Mouse (Mus musculus) MEL (cell line): ENCODE data around the gene Snx7. TPM values are rescaled to one million over a fixed set of nuclear protein-coding genes. Genes with fewer than 3 reads are reported as not detected.

Source experiments
- DNase-seq: peaks from one replicate; pipeline ENCODE4 v3.0.0; 2011; ENCODE audit warnings: low read depth, low spot score
- H3K27ac ChIP-seq: 2 replicates; pipeline ENCODE4 v1.5.1; 2012; ENCODE audit warnings: low read depth, mild to moderate bottlenecking, control low read depth, low read length, moderate library complexity; ENCODE audit not compliant: control insufficient read depth
- H3K27me3 ChIP-seq, 2 experiments: fragments of 150-350 bp in 1 of 2; sonication (generic) in 1 of 2; 2 replicates each; pipeline ENCODE4 v1.6.1; 2012; ENCODE audit warnings: low read length in 2 of 2, mild to moderate bottlenecking in 2 of 2, improper control_type of control experiment in 1 of 2, moderate library complexity in 1 of 2; ENCODE audit not compliant: insufficient read depth in 2 of 2, control insufficient read depth in 1 of 2
- H3K36me3 ChIP-seq, 2 experiments: 2 replicates each; pipeline ENCODE4 v1.6.1; 2012 to 2014; ENCODE audit warnings: low read length in 2 of 2, improper control_type of control experiment in 1 of 2, inconsistent platforms in 1 of 2, mild to moderate bottlenecking in 1 of 2; ENCODE audit not compliant: insufficient read depth in 2 of 2, control insufficient read depth in 1 of 2
- H3K4me1 ChIP-seq, 2 experiments: fragments of 150-350 bp in 1 of 2; sonication (generic) in 1 of 2; 2 replicates each; pipeline ENCODE4 v1.6.1; 2012; ENCODE audit warnings: low read length in 2 of 2, improper control_type of control experiment in 1 of 2, mild to moderate bottlenecking in 1 of 2; ENCODE audit not compliant: insufficient read depth in 2 of 2, control insufficient read depth in 1 of 2
- H3K4me3 ChIP-seq, 2 experiments: fragments of 150-350 bp in 1 of 2; sonication (generic) in 1 of 2; 2 replicates each; pipeline ENCODE4 v1.5.1; 2012; ENCODE audit warnings: low read depth in 2 of 2, low read length in 2 of 2, mild to moderate bottlenecking in 2 of 2, moderate library complexity in 2 of 2, control low read depth in 1 of 2, improper control_type of control experiment in 1 of 2; ENCODE audit not compliant: control insufficient read depth in 1 of 2, insufficient read depth in 1 of 2
- H3K79me2 ChIP-seq: 2 replicates; pipeline ENCODE4 v1.6.1; 2012; ENCODE audit warnings: mild to moderate bottlenecking, low read length, moderate library complexity; ENCODE audit not compliant: control insufficient read depth, poor library complexity, insufficient read depth
- H3K9ac ChIP-seq: 2 replicates; pipeline ENCODE4 v1.6.1; 2012; ENCODE audit warnings: low read depth, mild to moderate bottlenecking, control low read depth, low read length, moderate library complexity; ENCODE audit not compliant: control insufficient read depth, poor library complexity, severe bottlenecking
- H3K9me3 ChIP-seq: fragments of 150-350 bp; sonication (generic); replicated peaks from 2 replicates; pipeline ENCODE4 v1.6.1; 2012; ENCODE audit warnings: mild to moderate bottlenecking, low read length, improper control_type of control experiment, moderate library complexity; ENCODE audit not compliant: insufficient read depth
- BHLHE40 ChIP-seq: IDR thresholded peaks from 2 replicates; pipeline ENCODE4 v1.6.1; 2012; ENCODE audit warnings: low read depth, mild to moderate bottlenecking, inconsistent platforms, low read length, improper control_type of control experiment, borderline replicate concordance
- CHD1 ChIP-seq: IDR thresholded peaks from 2 replicates; pipeline ENCODE4 v1.6.1; 2012; ENCODE audit warnings: low read depth, mild to moderate bottlenecking, inconsistent platforms, low read length, improper control_type of control experiment
- EP300 ChIP-seq, 2 experiments: IDR thresholded peaks; 2 replicates each; pipeline ENCODE4 v1.6.1; 2011; ENCODE audit warnings: improper control_type of control experiment in 2 of 2, low read length in 2 of 2, low read depth in 1 of 2, mild to moderate bottlenecking in 1 of 2
- GABPA ChIP-seq: IDR thresholded peaks from 2 replicates; pipeline ENCODE4 v1.6.1; 2012; ENCODE audit warnings: low read depth, mild to moderate bottlenecking, inconsistent platforms, low read length, improper control_type of control experiment, moderate library complexity
- GATA1 ChIP-seq: IDR thresholded peaks from 2 replicates; pipeline ENCODE4 v1.6.1; 2011; ENCODE audit warnings: low read depth, low read length, improper control_type of control experiment
- KAT2A ChIP-seq: conservative IDR thresholded peaks from 2 replicates; pipeline ENCODE4 v1.6.1; 2012; ENCODE audit warnings: low read depth, low read length, improper control_type of control experiment, inconsistent platforms
- MAZ ChIP-seq: IDR thresholded peaks from 2 replicates; pipeline ENCODE4 v1.6.1; 2012; ENCODE audit warnings: low read depth, mild to moderate bottlenecking, inconsistent platforms, low read length, improper control_type of control experiment
- MEF2A ChIP-seq: IDR thresholded peaks from 2 replicates; pipeline ENCODE4 v1.6.1; 2014; ENCODE audit warnings: low read depth, mild to moderate bottlenecking, inconsistent platforms, low read length, improper control_type of control experiment; ENCODE audit not compliant: poor library complexity, insufficient replicate concordance, severe bottlenecking; ENCODE audit errors: extremely low read depth
- MXI1 ChIP-seq: IDR thresholded peaks from 2 replicates; pipeline ENCODE4 v1.6.1; 2011; ENCODE audit warnings: mild to moderate bottlenecking, low read depth, low read length, improper control_type of control experiment
- MYB ChIP-seq: IDR thresholded peaks from 2 replicates; pipeline ENCODE4 v1.6.1; 2011; ENCODE audit warnings: mild to moderate bottlenecking, low read depth, low read length, improper control_type of control experiment
- POLR2A ChIP-seq, 2 experiments: IDR thresholded peaks; 2 replicates each; pipeline ENCODE4 v1.6.1; 2011 to 2012; ENCODE audit warnings: low read length in 2 of 2, mild to moderate bottlenecking in 2 of 2, control low read depth in 1 of 2, improper control_type of control experiment in 1 of 2, low read depth in 1 of 2, moderate library complexity in 1 of 2; ENCODE audit not compliant: control insufficient read depth in 1 of 2, insufficient read depth in 1 of 2, poor library complexity in 1 of 2
- POLR2AphosphoS2 ChIP-seq: IDR thresholded peaks from 2 replicates; pipeline ENCODE4 v1.6.1; 2011; ENCODE audit warnings: low read length, improper control_type of control experiment
- POLR2AphosphoS5 ChIP-seq: IDR thresholded peaks from 2 replicates; pipeline ENCODE4 v1.6.1; 2012; ENCODE audit warnings: low read depth, borderline replicate concordance, mild to moderate bottlenecking, inconsistent platforms, low read length, moderate library complexity, mixed read lengths
- RAD21 ChIP-seq: IDR thresholded peaks from 2 replicates; pipeline ENCODE4 v1.6.1; 2011; ENCODE audit warnings: mild to moderate bottlenecking, low read depth, low read length, improper control_type of control experiment
- SIN3A ChIP-seq: IDR thresholded peaks from 2 replicates; pipeline ENCODE4 v1.6.1; 2012; ENCODE audit warnings: low read length, improper control_type of control experiment, inconsistent platforms
- TAL1 ChIP-seq: IDR thresholded peaks from 2 replicates; pipeline ENCODE4 v1.6.1; 2012; ENCODE audit warnings: mild to moderate bottlenecking, inconsistent platforms, low read length, moderate library complexity, mixed read lengths
- TBP ChIP-seq: IDR thresholded peaks from 2 replicates; pipeline ENCODE4 v1.8.0; 2011; ENCODE audit warnings: low read depth, low read length, improper control_type of control experiment
- UBTF ChIP-seq: IDR thresholded peaks from 2 replicates; pipeline ENCODE4 v1.6.1; 2012; ENCODE audit warnings: low read depth, mild to moderate bottlenecking, inconsistent platforms, low read length, improper control_type of control experiment, moderate library complexity, borderline replicate concordance; ENCODE audit not compliant: insufficient read depth
- USF2 ChIP-seq, 2 experiments: IDR thresholded peaks; 2 replicates each; pipeline ENCODE4 v1.6.1; 2011 to 2012; ENCODE audit warnings: improper control_type of control experiment in 2 of 2, low read length in 2 of 2, borderline replicate concordance in 1 of 2, inconsistent platforms in 1 of 2, low read depth in 1 of 2, mild to moderate bottlenecking in 1 of 2; ENCODE audit not compliant: insufficient read depth in 1 of 2
- ZC3H11A ChIP-seq: IDR thresholded peaks from 2 replicates; pipeline ENCODE4 v1.6.1; 2012; ENCODE audit warnings: low read depth, mild to moderate bottlenecking, inconsistent platforms, low read length, improper control_type of control experiment
- ZKSCAN1 ChIP-seq: IDR thresholded peaks from 2 replicates; pipeline ENCODE4 v1.6.1; 2012; ENCODE audit warnings: low read depth, mild to moderate bottlenecking, inconsistent platforms, low read length, improper control_type of control experiment, moderate library complexity
- ZMIZ1 ChIP-seq: IDR thresholded peaks from 2 replicates; pipeline ENCODE4 v1.6.1; 2012; ENCODE audit warnings: low read depth, mild to moderate bottlenecking, inconsistent platforms, low read length, improper control_type of control experiment, moderate library complexity
- ZNF384 ChIP-seq: IDR thresholded peaks from 2 replicates; pipeline ENCODE4 v1.6.1; 2012; ENCODE audit warnings: low read depth, mild to moderate bottlenecking, inconsistent platforms, low read length, improper control_type of control experiment
- polyA plus RNA-seq, 2 experiments: library from polyadenylated mRNA; stranded (reverse) in 1 of 2; unstranded in 1 of 2; fragments of >175 nt in 1 of 2; fragments of >200 nt in 1 of 2; gene quantifications; 2 replicates each; pipeline versions ENCODE4 v1.2.1 to v1.2.4; 2012; ENCODE audit warnings: low replicate concordance in 2 of 2, low read depth in 1 of 2; ENCODE audit not compliant: insufficient read length in 2 of 2, insufficient read depth in 1 of 2, missing spikeins in 1 of 2
- total RNA-seq: library from RNA; depleted of rRNA; stranded (reverse); fragments of 300-350 nt; gene quantifications from 2 replicates; pipeline ENCODE4 v1.2.3, GENCODE M21; 2012

Snx7 gene
- total and polyA plus RNA-seq, 3 experiments: not detected

GRCm38 (mm10) chr3:117853729-117854128 lies 15.0 kb downstream of the Snx7 start:
- no peaks in the 10 kb centered on the region for H3K27me3 ChIP-seq
- no peak overlapping the region for H3K27ac ChIP-seq
- H3K9ac ChIP-seq: no peak overlapping the region
- H3K79me2 ChIP-seq: no peaks in the 10 kb centered on the region
- DNase-seq: no peak
- TF ChIP-seq ZKSCAN1 (no peak), USF2 (IDR thresholded peaks at IDR 0.05; ENCODE audit: borderline replicate concordance in 1 of 2, insufficient read depth in 1 of 2, low read depth in 1 of 2, low read length in 2 of 2) (no peak), SIN3A (no peak), EP300 (IDR thresholded peaks at IDR 0.05; ENCODE audit: low read depth in 1 of 2, low read length in 2 of 2) (no peak), POLR2A (IDR thresholded peaks at IDR 0.05; ENCODE audit: control insufficient read depth in 1 of 2, insufficient read depth in 1 of 2, low read depth in 1 of 2, low read length in 2 of 2, poor library complexity in 1 of 2) (no peak), POLR2AphosphoS2 (no peak), ZC3H11A (no peak), ZNF384 (no peak), POLR2AphosphoS5 (no peak), MXI1 (no peak), CHD1 (no peak), TAL1 (no peak), KAT2A (no peak), MYB (no peak), UBTF (no peak), TBP (no peak), ZMIZ1 (no peak), MAZ (no peak)
- H3K4me1 ChIP-seq: no peaks in the 10 kb centered on the region
- no peaks in the 10 kb centered on the region for H3K9me3 ChIP-seq
- H3K36me3 ChIP-seq: no peaks in the 10 kb centered on the region
- no peak overlapping the region for H3K4me3 ChIP-seq

- H3K27me3 ChIP-seq: no peaks in the 10 kb centered on the region
- H3K27ac ChIP-seq: no peak overlapping the region
- no peaks in the 10 kb centered on the region for H3K9me3 ChIP-seq
- no peaks in the 10 kb centered on the region for H3K36me3 ChIP-seq
- no peak overlapping the region for H3K9ac ChIP-seq
- no peak overlapping the region for H3K4me3 ChIP-seq
- no peaks in the 10 kb centered on the region for H3K4me1 ChIP-seq
- no peak for DNase-seq
- TF ChIP-seq RAD21 (no peak), BHLHE40 (no peak), TAL1 (no peak), GATA1 (no peak), KAT2A (no peak), EP300 (IDR thresholded peaks at IDR 0.05; ENCODE audit: low read depth in 1 of 2, low read length in 2 of 2) (no peak), GABPA (no peak), MEF2A (no peak)
- H3K79me2 ChIP-seq: no peaks in the 10 kb centered on the region
Measured at GRCm38 (mm10) chr3:117852054-117852361, 16.7 kb downstream of the Snx7 start.
